ENCODE assay signal across 8 mouse cellular contexts in the genomic region with DNA sequence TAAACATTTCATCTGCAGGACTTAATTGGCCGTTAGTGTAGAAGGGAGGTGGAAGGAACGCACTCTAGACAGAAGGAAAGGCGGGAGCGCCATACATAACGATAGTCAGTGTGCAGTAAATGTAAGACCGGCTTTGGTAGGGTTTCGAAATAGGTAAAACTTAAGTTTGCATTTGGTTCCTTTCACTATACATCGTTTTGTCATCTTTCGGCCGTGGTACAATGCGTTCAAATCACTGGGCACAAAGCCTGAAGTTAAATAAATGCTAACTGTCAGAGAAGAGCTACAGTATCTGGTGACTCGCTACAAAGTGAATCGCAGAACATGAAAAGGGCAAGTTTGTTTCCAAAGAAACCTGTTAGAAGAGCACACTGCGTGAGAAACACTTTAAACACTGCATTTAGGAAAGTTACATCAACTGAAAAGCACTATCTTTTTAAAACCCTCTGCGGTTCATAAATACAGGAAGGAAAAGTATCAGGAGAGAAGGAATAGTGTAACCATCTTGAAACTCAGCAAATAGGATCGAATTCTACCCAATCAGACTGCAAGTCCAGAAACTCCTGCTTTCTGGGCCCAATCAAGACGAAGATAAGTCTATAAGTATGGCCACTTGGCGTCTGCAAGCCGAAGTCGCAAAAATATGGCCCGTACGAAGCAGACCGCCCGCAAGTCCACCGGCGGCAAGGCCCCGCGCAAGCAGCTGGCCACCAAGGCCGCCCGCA. TPM values are rescaled to one million over a fixed set of nuclear protein-coding genes. Genes with fewer than 3 reads are reported as not detected.
DNase-seq lines count a peak whose midpoint lies in the region; ATAC-seq lines count a peak whose summit lies in the region.

Hist2h3b (plus strand) TSS at position 604 of the 725 bp plus-strand sequence.

- peak; percentile 88 to 95 for DNase-seq in adrenal gland, adult (ENCODE audit: inconsistent age in 2 of 2, low spot score in 1 of 2)
- DNase-seq in embryo, embryonic 10 days (ENCODE audit: low spot score), result peak; percentile 90
- DNase-seq in gastrocnemius, postnatal 14 days, result peak; percentile 71
- peak; percentile 78 to 86 for DNase-seq in left cerebral cortex, postnatal 10 days (ENCODE audit: extremely low spot score in 1 of 2, low spot score in 2 of 2)
- DNase-seq in right cerebral cortex, postnatal 25 days, result peak; percentile 80
- peak; percentile 74 to 80 for DNase-seq in urinary bladder, postnatal 36 days (ENCODE audit: low spot score in 2 of 2)

- intact Hi-C loops in gastrocnemius, postnatal 14 days (cut with DNase I; ENCODE audit: low total_unique reads), result no loop called here
- intact Hi-C loops in left cerebral cortex, postnatal 10 days (cut with DNase I), result no loop called here

- peak; percentile 41 for ATAC-seq in inflammation-experienced regulatory T-cells, adult 6 months
- ATAC-seq in megakaryocyte progenitor cell, adult 5-6 weeks (replicated peaks; ENCODE audit: poor library complexity), result peak; percentile 40

RNA-seq across cellular contexts. Expression of gene Hist2h3b, which starts in this region (rescaled TPM):
- total RNA-seq in gastrocnemius, postnatal 14 days (2021), result 100 to 1,000 TPM; 154 to 189 TPM
- 10 to 100 TPM in 1 of 3 experiments, 1 to 10 TPM in 2; 4.8 to 44.5 (median 9.0) TPM for polyA plus RNA-seq in inflammation-experienced regulatory T-cells, adult 6 months (2017; shearing (Covaris generic))
- total RNA-seq in left cerebral cortex, postnatal 10 days (2021), result 100 to 1,000 TPM; 116 to 121 TPM
- total RNA-seq in megakaryocyte progenitor cell, adult 5-6 weeks (2015), result 773 and 862 TPM in 2 replicates
- total RNA-seq in megakaryocyte progenitor cell, adult 5-6 weeks (2017), result 369 and 430 TPM in 2 replicates

Comparison
In these comparisons a context has a peak if more than half of its experiments do, and no peak if none do; other contexts are left out.
1. Peak in every context shown above with its lines: DNase-seq and ATAC-seq.